8 mouse cellular contexts compared by ENCODE assay signal in genomic region chr4:121016021-121016898, GRCm38 (mm10). TPM values are rescaled to one million over a fixed set of nuclear protein-coding genes. Genes with fewer than 3 reads are reported as not detected.
DNase-seq lines count a peak whose midpoint lies in the region; ATAC-seq and TF ChIP-seq lines count a peak whose summit lies in the region.

No protein-coding gene starts in this region.

- 0 out of 2 replicates have a peak, but pooled peaks cover 3% of the 10 kb centered on the region for H3K36me3 ChIP-seq in heart, adult 2 months (ENCODE audit: control insufficient read depth, insufficient read depth, low read length)
- H3K36me3 ChIP-seq in kidney, postnatal 0 days (ENCODE audit: insufficient read depth, low read length) = no peaks in the 10 kb centered on the region
- no peaks in the 10 kb centered on the region for H3K36me3 ChIP-seq in lung, embryonic 15.5 days

- H3K4me1 ChIP-seq in heart, adult 2 months (ENCODE audit: control insufficient read depth, insufficient read depth, low read length) = peaks cover 1% of the 10 kb centered on the region; the same call in 1 of the 2 replicates
- H3K4me1 ChIP-seq in kidney, postnatal 0 days (replicated peaks; ENCODE audit: insufficient read depth, low read length) = 0 out of 2 replicates have a peak, but pooled peaks cover 15% of the 10 kb centered on the region
- peaks cover 15% of the 10 kb centered on the region for H3K4me1 ChIP-seq in lung, embryonic 15.5 days

- peak; percentile 43 to 53 for DNase-seq in thymus, adult 18-20 months
- no peak for DNase-seq in thymus, postnatal 36 days
- peak; percentile 75 for DNase-seq in cerebellum, adult 9-10 months
- peak in 1 of 2 experiments; percentile 35 for DNase-seq in heart, adult 2 months
- DNase-seq in kidney, postnatal 0 days (ENCODE audit: low spot score) = no peak
- DNase-seq in right cerebral cortex, postnatal 25 days = peak; percentile 43
- no peak for DNase-seq in Muller cell, postnatal 12 days (ENCODE audit: inconsistent ontology term)

- no peak for TF ChIP-seq POLR2A in heart, adult 2 months (IDR thresholded peaks at IDR 0.05; ENCODE audit: insufficient read depth, low read depth, low read length)

- H3K79me2 ChIP-seq in heart, adult 2 months (replicated peaks; ENCODE audit: control insufficient read depth, insufficient read depth, low read length) = peaks cover 3% of the 10 kb centered on the region

- no peak for TF ChIP-seq EP300 in heart, adult 2 months (IDR thresholded peaks at IDR 0.05; ENCODE audit: insufficient read depth, low read depth, low read length)

- H3K4me3 ChIP-seq in heart, adult 2 months = peak overlapping the region; percentile 79
- H3K4me3 ChIP-seq in kidney, postnatal 0 days (replicated peaks; ENCODE audit: low read depth, low read length) = peak overlapping the region; percentile 85
- H3K4me3 ChIP-seq in lung, embryonic 15.5 days = peak overlapping the region; percentile 82

- H3K9ac ChIP-seq in heart, adult 2 months (ENCODE audit: low read depth, low read length) = peak overlapping the region; percentile 76
- H3K9ac ChIP-seq in kidney, postnatal 0 days (ENCODE audit: low read depth, low read length) = peak overlapping the region; percentile 80
- peak overlapping the region; percentile 82 for H3K9ac ChIP-seq in lung, embryonic 15.5 days

- ATAC-seq in kidney, postnatal 0 days (replicated peaks; ENCODE audit: low FRiP score, low read depth) = peak; percentile 38; the same call in 1 of the 2 replicates
- ATAC-seq in lung, embryonic 15.5 days (ENCODE audit: borderline replicate concordance, extremely low read depth, low FRiP score, low TSS enrichment) = peak; percentile 11

- peak overlapping the region; percentile 81 for H3K4me2 ChIP-seq in kidney, postnatal 0 days (ENCODE audit: low read length)
- H3K4me2 ChIP-seq in lung, embryonic 15.5 days = peak overlapping the region; percentile 95

- WGBS in heart, adult 2 months = 2% methylated on average over 40 of the region's 40 CpGs
- 3% methylated on average over 40 of the region's 40 CpGs for WGBS in kidney, postnatal 0 days
- 4% methylated on average over 40 of the region's 40 CpGs for WGBS in lung, embryonic 15.5 days

- H3K27me3 ChIP-seq in heart, adult 2 months (ENCODE audit: control insufficient read depth, insufficient read depth, low read length) = no peaks in the 10 kb centered on the region
- H3K27me3 ChIP-seq in kidney, postnatal 0 days (ENCODE audit: insufficient read depth, low read length) = no peaks in the 10 kb centered on the region
- no peaks in the 10 kb centered on the region for H3K27me3 ChIP-seq in lung, embryonic 15.5 days

- peak overlapping the region; percentile 94 for H3K27ac ChIP-seq in heart, adult 2 months
- peak overlapping the region; percentile 72 for H3K27ac ChIP-seq in kidney, postnatal 0 days
- H3K27ac ChIP-seq in lung, embryonic 15.5 days = peak overlapping the region; percentile 64

- H3K9me3 ChIP-seq in kidney, postnatal 0 days (replicated peaks; ENCODE audit: low read length) = no peaks in the 10 kb centered on the region
- no peaks in the 10 kb centered on the region for H3K9me3 ChIP-seq in lung, embryonic 15.5 days

- intact Hi-C loops in heart, adult 2 months (cut with DNase I) = loop anchor here (5.0 to 10.0 kb wide), 3 partner anchors 81 to 1869 kb away; partner anchors contain the start of genes Cap1, Rlf and Zmpste24

- no peak for TF ChIP-seq CTCF in heart, adult 2 months (IDR thresholded peaks at IDR 0.05)
- TF ChIP-seq CTCF in kidney, postnatal 0 days (IDR thresholded peaks at IDR 0.05; ENCODE audit: low read depth) = no peak

RNA-seq across cellular contexts. Expression of gene Smap2, which starts 0.8 kb away (rescaled TPM):
- total RNA-seq in heart, adult 2 months (2021) = 10 to 100 TPM; 44.2 to 49.6 TPM
- 26.7 and 32.2 TPM in 2 replicates for polyA plus RNA-seq in heart, adult 2 months (2012; rRNA removed)
- 12.1 and 14.1 TPM in 2 replicates for polyA plus RNA-seq in kidney, postnatal 0 days (2015; fragmentation: Nextera tagmentation; extraction: Ambion mirVana)
- polyA plus RNA-seq in lung, embryonic 15.5 days (2015; fragmentation: Nextera tagmentation; extraction: Ambion mirVana) = 14.3 and 14.5 TPM in 2 replicates

RNA-seq across cellular contexts. Expression of gene Col9a2, which starts 22.9 kb away (rescaled TPM):
- total RNA-seq in heart, adult 2 months (2021) = not detected
- 0.06 and 0.31 TPM in 2 replicates for polyA plus RNA-seq in heart, adult 2 months (2012; rRNA removed)
- polyA plus RNA-seq in kidney, postnatal 0 days (2015; fragmentation: Nextera tagmentation; extraction: Ambion mirVana) = 2.8 and 3.0 TPM in 2 replicates
- polyA plus RNA-seq in lung, embryonic 15.5 days (2015; fragmentation: Nextera tagmentation; extraction: Ambion mirVana) = 12.3 and 12.5 TPM in 2 replicates

Comparison
In these comparisons a context has a peak if more than half of its experiments do, and no peak if none do; other contexts are left out.
1. DNase-seq: peak in thymus, adult 18-20 months (2 of 2), cerebellum, adult 9-10 months (single experiment) and right cerebral cortex, postnatal 25 days (single experiment); none in thymus, postnatal 36 days (0 of 2), kidney, postnatal 0 days (single experiment) and Muller cell, postnatal 12 days (single experiment).
2. Peak in every context shown above with its lines, with median percentiles within 50 percentile points of each other: H3K27ac ChIP-seq, H3K4me3 ChIP-seq and H3K9ac ChIP-seq.